Comparison of ENCODE assay signal across 8 mouse cellular contexts in genomic region chr3:37203984-37204428, GRCm38 (mm10). TPM values are rescaled to one million over a fixed set of nuclear protein-coding genes. Genes with fewer than 3 reads are reported as not detected.
DNase-seq lines count a peak whose midpoint lies in the region; ATAC-seq lines count a peak whose summit lies in the region.

No protein-coding gene starts in this region.

- peak overlapping the region; percentile 66 for H3K4me3 ChIP-seq in brown adipose tissue, adult 24 weeks (ENCODE audit: insufficient read depth, low read depth, low read length)
- peak overlapping the region; percentile 69 for H3K4me3 ChIP-seq in heart, embryonic 13.5 days
- peak overlapping the region; percentile 62 for H3K4me3 ChIP-seq in liver, embryonic 12.5 days
- H3K4me3 ChIP-seq in stomach, embryonic 15.5 days (replicated peaks) = peak overlapping the region; percentile 60

- H3K4me1 ChIP-seq in brown adipose tissue, adult 24 weeks (ENCODE audit: control insufficient read depth, insufficient read depth, insufficient read length, low read length) = no peaks in the 10 kb centered on the region
- peaks cover 9% of the 10 kb centered on the region; the same call in 1 of the 2 replicates for H3K4me1 ChIP-seq in heart, embryonic 13.5 days
- H3K4me1 ChIP-seq in liver, embryonic 12.5 days = peaks cover 15% of the 10 kb centered on the region
- H3K4me1 ChIP-seq in stomach, embryonic 15.5 days = no peaks in the 10 kb centered on the region

- no peaks in the 10 kb centered on the region for H3K27me3 ChIP-seq in heart, embryonic 13.5 days (replicated peaks)
- H3K27me3 ChIP-seq in liver, embryonic 12.5 days (replicated peaks) = no peaks in the 10 kb centered on the region
- no peaks in the 10 kb centered on the region for H3K27me3 ChIP-seq in stomach, embryonic 15.5 days (replicated peaks)

- WGBS in heart, embryonic 13.5 days = under 1% methylated on average over 11 of the region's 11 CpGs
- under 1% methylated on average over 11 of the region's 11 CpGs for WGBS in liver, embryonic 12.5 days (ENCODE audit: insufficient replicate concordance)
- WGBS in stomach, embryonic 15.5 days = 1% methylated on average over 11 of the region's 11 CpGs

- DNase-seq in CD4-positive, CD25-positive, alpha-beta regulatory T cell, adult 2 months (ENCODE audit: low read depth, low spot score) = peak; percentile 90
- peak; percentile 11 for DNase-seq in fat pad, adult 2 months (ENCODE audit: extremely low read depth, low read depth, low spot score)
- peak; percentile 88 for DNase-seq in kidney, postnatal 10 days
- DNase-seq in natural killer cell, adult 2 months (ENCODE audit: low spot score in 2 of 2) = peak; percentile 67 to 81

- H3K36me3 ChIP-seq in heart, embryonic 13.5 days = no peaks in the 10 kb centered on the region
- H3K36me3 ChIP-seq in liver, embryonic 12.5 days = no peaks in the 10 kb centered on the region
- H3K36me3 ChIP-seq in stomach, embryonic 15.5 days = no peaks in the 10 kb centered on the region

- H3K4me2 ChIP-seq in heart, embryonic 13.5 days = peak overlapping the region; percentile 79
- peak overlapping the region; percentile 80 for H3K4me2 ChIP-seq in liver, embryonic 12.5 days
- H3K4me2 ChIP-seq in stomach, embryonic 15.5 days = peak overlapping the region; percentile 92

- no peak for ATAC-seq in heart, embryonic 13.5 days (ENCODE audit: extremely low read depth, insufficient number of reproducible peaks, low FRiP score, low TSS enrichment)
- peak; percentile 61 for ATAC-seq in liver, embryonic 12.5 days
- peak; percentile 62; the same call in 1 of the 2 replicates for ATAC-seq in stomach, embryonic 15.5 days (ENCODE audit: insufficient read depth, low FRiP score, low read depth)

- H3K9me3 ChIP-seq in heart, embryonic 13.5 days = no peaks in the 10 kb centered on the region
- no peaks in the 10 kb centered on the region for H3K9me3 ChIP-seq in liver, embryonic 12.5 days (replicated peaks)
- H3K9me3 ChIP-seq in stomach, embryonic 15.5 days = no peaks in the 10 kb centered on the region

- 0 out of 2 replicates have a peak overlapping the region, but pooled peaks have one; percentile 15 for H3K27ac ChIP-seq in brown adipose tissue, adult 24 weeks (replicated peaks; ENCODE audit: low read depth, low read length)
- no peak overlapping the region for H3K27ac ChIP-seq in heart, embryonic 13.5 days (replicated peaks)
- H3K27ac ChIP-seq in liver, embryonic 12.5 days = no peak overlapping the region
- 0 out of 2 replicates have a peak overlapping the region, but pooled peaks have one; percentile 12 for H3K27ac ChIP-seq in stomach, embryonic 15.5 days

- H3K9ac ChIP-seq in heart, embryonic 13.5 days = peak overlapping the region; percentile 85
- H3K9ac ChIP-seq in liver, embryonic 12.5 days = peak overlapping the region; percentile 67
- peak overlapping the region; percentile 53; the same call in 1 of the 2 replicates for H3K9ac ChIP-seq in stomach, embryonic 15.5 days

RNA-seq across cellular contexts. Expression of gene Il21, which starts 28.4 kb away (rescaled TPM):
- not detected in 2 replicates for polyA plus RNA-seq in brown adipose tissue, adult 24 weeks (2012; ENCODE audit: insufficient read depth, insufficient read length, missing spikeins)
- polyA plus RNA-seq in heart, embryonic 13.5 days (2015; fragmentation: Nextera tagmentation; extraction: Ambion mirVana) = not detected in 2 replicates
- not detected in 2 replicates for polyA plus RNA-seq in liver, embryonic 12.5 days (2016; fragmentation: Nextera tagmentation; extraction: Ambion mirVana)
- not detected in 2 replicates for polyA plus RNA-seq in stomach, embryonic 15.5 days (2015; fragmentation: Nextera tagmentation; extraction: Ambion mirVana)

Comparison
In these comparisons a context has a peak if more than half of its experiments do, and no peak if none do; other contexts are left out.
1. DNase-seq: peak in every context shown above with its lines; median percentile 90 in CD4-positive, CD25-positive, alpha-beta regulatory T cell, adult 2 months; 88 in kidney, postnatal 10 days; 74 in natural killer cell, adult 2 months; 11 in fat pad, adult 2 months.
2. H3K27ac ChIP-seq: peak in brown adipose tissue, adult 24 weeks (single experiment) and stomach, embryonic 15.5 days (single experiment); none in heart, embryonic 13.5 days (single experiment) and liver, embryonic 12.5 days (single experiment).
3. Peak in every context shown above with its lines, with median percentiles within 50 percentile points of each other: H3K4me3 ChIP-seq, H3K4me2 ChIP-seq and H3K9ac ChIP-seq.